Mouse (Mus musculus) testis, adult 2 months (tissue): ENCODE results near the gene Grin1.

Experiments
- CTCF ChIP-seq: fragments of 200-500 bp; IDR thresholded peaks from 2 replicates; pipeline ENCODE4 v1.5.1; 2012; ENCODE audit warnings: low read depth, mild to moderate bottlenecking, inconsistent platforms, low read length, moderate library complexity; ENCODE audit not compliant: control insufficient read depth, insufficient read depth, insufficient replicate concordance
- POLR2A ChIP-seq: fragments of 200-500 bp; IDR thresholded peaks from 2 replicates; pipeline ENCODE4 v1.6.1; 2012; ENCODE audit warnings: low read depth, mild to moderate bottlenecking, inconsistent platforms, low read length, moderate library complexity; ENCODE audit not compliant: control insufficient read depth

- TF ChIP-seq POLR2A (no peak), CTCF (no peak)
Measured at GRCm38 (mm10) chr2:25288734-25289345, 30.1 kb downstream of the Grin1 start.
